Mouse (Mus musculus) E14TG2a.4 (cell line): ENCODE data around the gene Olfr769.

ENCODE experiments used
- CTCF ChIP-seq: conservative IDR thresholded peaks from 2 replicates; pipeline ENCODE4 v1.5.1; 2014; ENCODE audit warnings: low read length
- NANOG ChIP-seq: IDR thresholded peaks from 2 replicates; pipeline ENCODE4 v1.6.1; 2014; ENCODE audit warnings: borderline replicate concordance, low read length, mixed read lengths
- POU5F1 ChIP-seq: IDR thresholded peaks from 2 replicates; pipeline ENCODE4 v1.6.1; 2014; ENCODE audit warnings: low read length, borderline replicate concordance

- TF ChIP-seq CTCF (no peak), NANOG (no peak), POU5F1 (no peak)
Measured at GRCm38 (mm10) chr10:129164651-129165050, 47.0 kb upstream of the Olfr769 start, which contains the start of gene Olfr771.
